Mouse (Mus musculus) liver, embryonic 13.5 days (tissue): Measurements from ENCODE around the gene Ctrl. TPM values are rescaled to one million over a fixed set of nuclear protein-coding genes. Genes with fewer than 3 reads are reported as not detected.
"Not testable (repeated sequence)": the region's sequence is repeated elsewhere in the genome, so short reads cannot be mapped to it uniquely, and the experiment has no call there.

Experiments used
- ATAC-seq: fragments of 200-750 bp; cut with Nextera tagmentation; 2 replicates; pipeline ENCODE4 v1.8.0; 2017; ENCODE audit warnings: low read depth, mild to moderate bottlenecking, moderate number of reproducible peaks, moderate library complexity
- DNase-seq: peaks from one replicate; pipeline ENCODE4 v3.0.0; 2022
- H3K27ac ChIP-seq: fragments of 300-500 bp; sonication (generic); 2 replicates; pipeline ENCODE4 v1.5.1; 2015; ENCODE audit warnings: moderate library complexity, mild to moderate bottlenecking, inconsistent platforms
- H3K27me3 ChIP-seq: fragments of 300-500 bp; sonication (generic); 2 replicates; pipeline ENCODE4 v1.6.1; 2015; ENCODE audit warnings: mild to moderate bottlenecking, inconsistent platforms
- H3K36me3 ChIP-seq: fragments of 300-500 bp; sonication (generic); 2 replicates; pipeline ENCODE4 v1.6.1; 2015; ENCODE audit warnings: mild to moderate bottlenecking, inconsistent platforms
- H3K4me1 ChIP-seq: fragments of 300-500 bp; sonication (generic); replicated peaks from 2 replicates; pipeline ENCODE4 v1.6.1; 2015; ENCODE audit warnings: inconsistent platforms
- H3K4me2 ChIP-seq: fragments of 300-500 bp; sonication (generic); 2 replicates; pipeline ENCODE4 v1.6.1; 2015; ENCODE audit warnings: inconsistent platforms, mild to moderate bottlenecking, moderate library complexity
- H3K4me3 ChIP-seq: fragments of 300-500 bp; sonication (generic); replicated peaks from 2 replicates; pipeline ENCODE4 v1.5.1; 2015; ENCODE audit warnings: mild to moderate bottlenecking, inconsistent platforms
- H3K9ac ChIP-seq: fragments of 300-500 bp; sonication (generic); 2 replicates; pipeline ENCODE4 v1.6.1; 2015; ENCODE audit warnings: mild to moderate bottlenecking, inconsistent platforms
- H3K9me3 ChIP-seq: fragments of 300-500 bp; sonication (generic); replicated peaks from 2 replicates; pipeline ENCODE4 v1.6.1; 2016; ENCODE audit warnings: inconsistent platforms
- WGBS: fragments of 180-500 bp; shearing (Covaris S2); methylation state at CpG from one replicate; pipeline ENCODE4 v1.1.7; 2015; ENCODE audit not compliant: insufficient replicate concordance; 5-methylcytosine and 5-hydroxymethylcytosine counted together
- polyA plus RNA-seq: library from polyadenylated mRNA; unstranded; fragments of >200 nt; fragmentation: Nextera tagmentation; extraction: Ambion mirVana; gene quantifications from 2 replicates; pipeline ENCODE4 v1.2.1, GENCODE M21; 2015

Ctrl gene
- 0.35 and 0.60 TPM in 2 replicates for polyA plus RNA-seq

- H3K9ac ChIP-seq = peak within 1 kb of the TSS; percentile 19; the same call in 1 of the 2 replicates
- H3K27ac ChIP-seq = 0 out of 2 replicates have a peak within 1 kb of the TSS, but pooled peaks have one; percentile 17
- ATAC-seq = no peak
- no peak for DNase-seq
- no peak within 1 kb of the TSS for H3K4me3 ChIP-seq
- peaks cover 40% of the 10 kb centered on the region for H3K4me1 ChIP-seq
- H3K36me3 ChIP-seq = peaks cover 19% of the 10 kb centered on the region
- H3K4me2 ChIP-seq = no peak within 1 kb of the TSS
- no peaks in the 10 kb centered on the region for H3K27me3 ChIP-seq
- WGBS = 86% methylated on average over 2 of the region's 2 CpGs
- no peaks in the 10 kb centered on the region for H3K9me3 ChIP-seq
Observed at GRCm38 (mm10) chr8:105933762-105934161, at the start of gene Ctrl. Ctrl (minus strand) TSS chr8:105933862.

- not testable (repeated sequence) for H3K27me3 ChIP-seq, ATAC-seq, H3K4me2 ChIP-seq, H3K9me3 ChIP-seq, DNase-seq, H3K36me3 ChIP-seq, H3K27ac ChIP-seq, H3K4me1 ChIP-seq, H3K9ac ChIP-seq, H3K4me3 ChIP-seq
- WGBS = 47% methylated on average over 11 of the region's 11 CpGs
Observed at GRCm38 (mm10) chr8:105983406-105983805, 49.7 kb upstream of the Ctrl start.

GRCm38 (mm10) chr8:105981146-105981545 lies 47.5 kb upstream of the Ctrl start:
- no peak overlapping the region for H3K4me2 ChIP-seq
- H3K9me3 ChIP-seq = no peaks in the 10 kb centered on the region
- H3K27me3 ChIP-seq = peaks cover 4% of the 10 kb centered on the region; the same call in 1 of the 2 replicates
- WGBS = 78% methylated on average over 1 of the region's 1 CpGs
- peaks cover 16% of the 10 kb centered on the region for H3K4me1 ChIP-seq
- H3K27ac ChIP-seq = no peak overlapping the region
- H3K36me3 ChIP-seq = no peaks in the 10 kb centered on the region
- DNase-seq (no peak), ATAC-seq (no peak)
- H3K9ac ChIP-seq = no peak overlapping the region
- no peak overlapping the region for H3K4me3 ChIP-seq

- H3K36me3 ChIP-seq = no peaks in the 10 kb centered on the region
- H3K27ac ChIP-seq = no peak within 1 kb of the TSS
- no peak within 1 kb of the TSS for H3K9ac ChIP-seq
- no peaks in the 10 kb centered on the region for H3K9me3 ChIP-seq
- no peaks in the 10 kb centered on the region for H3K27me3 ChIP-seq
- H3K4me1 ChIP-seq = peaks cover 22% of the 10 kb centered on the region
- ATAC-seq (no peak), DNase-seq (no peak)
- 89% methylated on average over 15 of the region's 15 CpGs for WGBS
- H3K4me2 ChIP-seq = no peak within 1 kb of the TSS
- no peak within 1 kb of the TSS for H3K4me3 ChIP-seq
Observed at GRCm38 (mm10) chr8:105979325-105979724, 45.7 kb upstream of the Ctrl start, which contains the start of gene Dpep3. Dpep3 (minus strand) TSS chr8:105979429.

GRCm38 (mm10) chr8:105975363-105975762 lies 41.7 kb upstream of the Ctrl start:
- no peaks in the 10 kb centered on the region for H3K36me3 ChIP-seq
- peaks cover 22% of the 10 kb centered on the region for H3K4me1 ChIP-seq
- DNase-seq (no peak), ATAC-seq (no peak)
- H3K9me3 ChIP-seq = no peaks in the 10 kb centered on the region
- no peaks in the 10 kb centered on the region for H3K27me3 ChIP-seq
- H3K4me3 ChIP-seq = no peak overlapping the region
- 70% methylated on average over 7 of the region's 7 CpGs for WGBS
- no peak overlapping the region for H3K9ac ChIP-seq
- no peak overlapping the region for H3K4me2 ChIP-seq
- H3K27ac ChIP-seq = no peak overlapping the region

GRCm38 (mm10) chr8:105971019-105971720 lies 37.5 kb upstream of the Ctrl start:
- peaks cover 40% of the 10 kb centered on the region for H3K4me1 ChIP-seq
- no peak for DNase-seq
- H3K27me3 ChIP-seq = no peaks in the 10 kb centered on the region
- H3K4me2 ChIP-seq = no peak overlapping the region
- no peak for ATAC-seq
- no peak overlapping the region for H3K4me3 ChIP-seq
- H3K9ac ChIP-seq = no peak overlapping the region
- H3K36me3 ChIP-seq = no peaks in the 10 kb centered on the region
- no peaks in the 10 kb centered on the region for H3K9me3 ChIP-seq
- no peak overlapping the region for H3K27ac ChIP-seq
- WGBS = 71% methylated on average over 8 of the region's 8 CpGs

GRCm38 (mm10) chr8:105969367-105969766 lies 35.7 kb upstream of the Ctrl start:
- H3K4me2 ChIP-seq = no peak overlapping the region
- 56% methylated on average over 1 of the region's 1 CpGs for WGBS
- ATAC-seq (no peak), DNase-seq (no peak)
- H3K9ac ChIP-seq = no peak overlapping the region
- H3K9me3 ChIP-seq = no peaks in the 10 kb centered on the region
- H3K27ac ChIP-seq = no peak overlapping the region
- H3K27me3 ChIP-seq = no peaks in the 10 kb centered on the region
- H3K4me3 ChIP-seq = no peak overlapping the region
- H3K4me1 ChIP-seq = peaks cover 52% of the 10 kb centered on the region
- no peaks in the 10 kb centered on the region for H3K36me3 ChIP-seq

GRCm38 (mm10) chr8:105966692-105967311 lies 33.1 kb upstream of the Ctrl start:
- DNase-seq (peak; percentile 72), ATAC-seq (peak; percentile 79)
- H3K36me3 ChIP-seq = no peaks in the 10 kb centered on the region
- peak overlapping the region; percentile 84 for H3K4me3 ChIP-seq
- H3K9ac ChIP-seq = peak overlapping the region; percentile 87
- H3K4me2 ChIP-seq = peak overlapping the region; percentile 96
- 5% methylated on average over 19 of the region's 19 CpGs for WGBS
- no peaks in the 10 kb centered on the region for H3K27me3 ChIP-seq
- peaks cover 68% of the 10 kb centered on the region for H3K4me1 ChIP-seq
- H3K27ac ChIP-seq = peak overlapping the region; percentile 93
- no peaks in the 10 kb centered on the region for H3K9me3 ChIP-seq

GRCm38 (mm10) chr8:105965905-105966341 lies 32.3 kb upstream of the Ctrl start, which contains the start of gene Slc12a4:
Slc12a4 (minus strand) TSS chr8:105966097.
- Histone ChIP-seq H3K36me3 (no peaks in the 10 kb centered on the region), H3K4me2 (peak within 1 kb of the TSS; percentile 96), H3K9ac (peak within 1 kb of the TSS; percentile 87), H3K4me1 (peaks cover 77% of the 10 kb centered on the region), H3K27me3 (no peaks in the 10 kb centered on the region), H3K9me3 (no peaks in the 10 kb centered on the region), H3K27ac (peak within 1 kb of the TSS; percentile 93), H3K4me3 (peak within 1 kb of the TSS; percentile 84)
- DNase-seq (peak; percentile 65), ATAC-seq (peak; percentile 72)
- 1% methylated on average over 47 of the region's 47 CpGs for WGBS

- Histone ChIP-seq H3K9ac (peak overlapping the region; percentile 87), H3K9me3 (no peaks in the 10 kb centered on the region), H3K36me3 (peaks cover 2% of the 10 kb centered on the region), H3K4me3 (peak overlapping the region; percentile 84), H3K27ac (peak overlapping the region; percentile 93), H3K27me3 (no peaks in the 10 kb centered on the region), H3K4me2 (peak overlapping the region; percentile 96), H3K4me1 (peaks cover 82% of the 10 kb centered on the region)
- peak; percentile 46 for DNase-seq
- WGBS = 2% methylated on average over 40 of the region's 40 CpGs
- peak; percentile 42 for ATAC-seq
Observed at GRCm38 (mm10) chr8:105965266-105965904, 31.7 kb upstream of the Ctrl start.
